Mouse (Mus musculus) midbrain, embryonic 14.5 days (tissue): Measurements from ENCODE around the gene Micu1. TPM values are rescaled to one million over a fixed set of nuclear protein-coding genes. Genes with fewer than 3 reads are reported as not detected.

Experiments
- ATAC-seq: fragments of 200-750 bp; cut with Nextera tagmentation; 2 replicates; pipeline ENCODE4 v1.8.0; 2017; ENCODE audit warnings: moderate number of reproducible peaks, moderate library complexity; ENCODE audit not compliant: low FRiP score, low TSS enrichment
- DNase-seq: peaks from one replicate; pipeline ENCODE4 v3.0.0-alpha.2; 2015
- H3K27ac ChIP-seq: fragments of 300-500 bp; sonication (generic); replicated peaks from 2 replicates; pipeline ENCODE4 v1.5.1; 2014; ENCODE audit warnings: mild to moderate bottlenecking, low read depth, low read length, moderate library complexity
- H3K27me3 ChIP-seq: fragments of 300-500 bp; sonication (generic); 2 replicates; pipeline ENCODE4 v1.6.1; 2014; ENCODE audit warnings: low read length, control low read depth, mixed read lengths; ENCODE audit not compliant: control insufficient read depth, insufficient read depth
- H3K36me3 ChIP-seq: fragments of 300-500 bp; sonication (generic); 2 replicates; pipeline ENCODE4 v1.6.1; 2014; ENCODE audit warnings: low read length, control low read depth; ENCODE audit not compliant: control insufficient read depth, insufficient read depth
- H3K4me1 ChIP-seq: fragments of 300-500 bp; sonication (generic); 2 replicates; pipeline ENCODE4 v1.6.1; 2014; ENCODE audit warnings: mild to moderate bottlenecking, antibody characterized with exemption, low read length, control low read depth; ENCODE audit not compliant: control insufficient read depth, insufficient read depth
- H3K4me2 ChIP-seq: fragments of 300-500 bp; sonication (generic); 2 replicates; pipeline ENCODE4 v1.6.1; 2014; ENCODE audit warnings: mild to moderate bottlenecking, low read length, moderate library complexity
- H3K4me3 ChIP-seq: fragments of 300-500 bp; sonication (generic); replicated peaks from 2 replicates; pipeline ENCODE4 v1.5.1; 2014; ENCODE audit warnings: low read depth, low read length
- H3K9ac ChIP-seq: fragments of 300-500 bp; sonication (generic); replicated peaks from 2 replicates; pipeline ENCODE4 v1.6.1; 2014; ENCODE audit warnings: mild to moderate bottlenecking, low read length, moderate library complexity
- H3K9me3 ChIP-seq: fragments of 300-500 bp; sonication (generic); 2 replicates; pipeline ENCODE4 v1.6.1; 2016; ENCODE audit warnings: low read length, control low read depth, mixed read lengths; ENCODE audit not compliant: control insufficient read depth
- WGBS: fragments of 180-500 bp; shearing (Covaris S2); extraction: QIAGEN DNeasy Blood & Tissue Kit; methylation state at CpG from one replicate; pipeline ENCODE4 v1.1.7; 2014; 5-methylcytosine and 5-hydroxymethylcytosine counted together
- polyA plus RNA-seq: library from polyadenylated mRNA; unstranded; fragments of >200 nt; fragmentation: Nextera tagmentation; extraction: Ambion mirVana; gene quantifications from 2 replicates; pipeline ENCODE4 v1.2.1, GENCODE M21; 2014

The Micu1 gene
- polyA plus RNA-seq, 1 experiment from 2014 or later: 69.3 TPM

GRCm38 (mm10) chr10:59903170-59903569, 200.9 kb downstream of the Micu1 start:
- no peak for ATAC-seq

GRCm38 (mm10) chr10:59907080-59907609, 204.9 kb downstream of the Micu1 start:
- no peak overlapping the region for H3K9ac ChIP-seq
- no peak overlapping the region for H3K4me2 ChIP-seq
- no peak overlapping the region for H3K27ac ChIP-seq
- no peak for ATAC-seq
- no peak overlapping the region for H3K4me3 ChIP-seq
- H3K27me3 ChIP-seq: no peaks in the 10 kb centered on the region
- H3K4me1 ChIP-seq: peaks cover 28% of the 10 kb centered on the region
- no peaks in the 10 kb centered on the region for H3K9me3 ChIP-seq
- DNase-seq: no peak
- no peaks in the 10 kb centered on the region for H3K36me3 ChIP-seq
- 57% methylated on average over 3 of the region's 3 CpGs for WGBS

More at GRCm38 (mm10) chr10:59903170-59903569, 200.9 kb downstream of the Micu1 start:
- WGBS: 56% methylated on average over 7 of the region's 7 CpGs
- peaks cover 49% of the 10 kb centered on the region for H3K4me1 ChIP-seq
- no peak for DNase-seq
- no peaks in the 10 kb centered on the region for H3K27me3 ChIP-seq
- H3K27ac ChIP-seq: peak overlapping the region; percentile 99; the same call in 1 of the 2 replicates
- no peak overlapping the region for H3K4me2 ChIP-seq
- H3K36me3 ChIP-seq: no peaks in the 10 kb centered on the region
- 0 out of 2 replicates have a peak overlapping the region, but pooled peaks have one; percentile 6 for H3K9ac ChIP-seq
- no peak overlapping the region for H3K4me3 ChIP-seq
- no peaks in the 10 kb centered on the region for H3K9me3 ChIP-seq

GRCm38 (mm10) chr10:59907695-59908299, 205.5 kb downstream of the Micu1 start:
- DNase-seq (no peak), ATAC-seq (0 out of 2 replicates have a peak, but pooled peaks have one; percentile 32)
- Histone ChIP-seq H3K9ac (no peak overlapping the region), H3K27me3 (no peaks in the 10 kb centered on the region), H3K4me1 (peaks cover 24% of the 10 kb centered on the region), H3K36me3 (no peaks in the 10 kb centered on the region), H3K4me2 (no peak overlapping the region), H3K27ac (0 out of 2 replicates have a peak overlapping the region, but pooled peaks have one; percentile 20), H3K4me3 (no peak overlapping the region), H3K9me3 (no peaks in the 10 kb centered on the region)
- 30% methylated on average over 7 of the region's 7 CpGs for WGBS

- DNase-seq: no peak
- H3K27me3 ChIP-seq: no peaks in the 10 kb centered on the region
- H3K27ac ChIP-seq: no peak overlapping the region
- peaks cover 19% of the 10 kb centered on the region for H3K4me1 ChIP-seq
- no peaks in the 10 kb centered on the region for H3K36me3 ChIP-seq
- H3K4me3 ChIP-seq: no peak overlapping the region
- H3K4me2 ChIP-seq: no peak overlapping the region
- ATAC-seq: no peak; the same call in 1 of the 2 replicates
- no peak overlapping the region for H3K9ac ChIP-seq
- H3K9me3 ChIP-seq: no peaks in the 10 kb centered on the region
- WGBS: 48% methylated on average over 7 of the region's 7 CpGs
Measured at GRCm38 (mm10) chr10:59908776-59909315, 206.6 kb downstream of the Micu1 start.

- Histone ChIP-seq H3K9ac (no peak overlapping the region), H3K36me3 (no peaks in the 10 kb centered on the region), H3K4me2 (no peak overlapping the region), H3K27me3 (no peaks in the 10 kb centered on the region), H3K4me1 (peaks cover 19% of the 10 kb centered on the region), H3K4me3 (no peak overlapping the region), H3K9me3 (no peaks in the 10 kb centered on the region), H3K27ac (no peak overlapping the region)
- DNase-seq: peak; percentile 70
- no peak; the same call in 1 of the 2 replicates for ATAC-seq
- WGBS: 10% methylated on average over 14 of the region's 14 CpGs
Measured at GRCm38 (mm10) chr10:59909357-59909847, 207.1 kb downstream of the Micu1 start.

GRCm38 (mm10) chr10:59911091-59911490, 208.8 kb downstream of the Micu1 start:
- DNase-seq (no peak), ATAC-seq (no peak)
- no peak overlapping the region for H3K27ac ChIP-seq
- peaks cover 20% of the 10 kb centered on the region for H3K4me1 ChIP-seq
- H3K9me3 ChIP-seq: no peaks in the 10 kb centered on the region
- H3K4me2 ChIP-seq: peak overlapping the region; percentile 42
- no peak overlapping the region for H3K4me3 ChIP-seq
- H3K9ac ChIP-seq: peak overlapping the region; percentile 39; the same call in 1 of the 2 replicates
- WGBS: 26% methylated on average over 6 of the region's 6 CpGs
- no peaks in the 10 kb centered on the region for H3K27me3 ChIP-seq
- no peaks in the 10 kb centered on the region for H3K36me3 ChIP-seq

- DNase-seq (peak; percentile 51), ATAC-seq (no peak)
- H3K4me3 ChIP-seq: no peak overlapping the region
- H3K9ac ChIP-seq: peak overlapping the region; percentile 39; the same call in 1 of the 2 replicates
- peak overlapping the region; percentile 42 for H3K4me2 ChIP-seq
- H3K27ac ChIP-seq: 0 out of 2 replicates have a peak overlapping the region, but pooled peaks have one; percentile 1
- H3K36me3 ChIP-seq: no peaks in the 10 kb centered on the region
- peaks cover 25% of the 10 kb centered on the region for H3K4me1 ChIP-seq
- no peaks in the 10 kb centered on the region for H3K9me3 ChIP-seq
- 2% methylated on average over 25 of the region's 25 CpGs for WGBS
- no peaks in the 10 kb centered on the region for H3K27me3 ChIP-seq
Measured at GRCm38 (mm10) chr10:59911561-59912198, 209.4 kb downstream of the Micu1 start.
